Mouse (Mus musculus): ENCODE measurements at regions not wholly inside any gene's neighbourhood (a gene's known extent, or its start where the extent isn't known, plus 50 kb on each side); places are given as distances from the start of the nearest gene placed in this dataset.
A peak's percentile ranks its signal among the peaks of the same experiment; 100 is the strongest.

DNA sequence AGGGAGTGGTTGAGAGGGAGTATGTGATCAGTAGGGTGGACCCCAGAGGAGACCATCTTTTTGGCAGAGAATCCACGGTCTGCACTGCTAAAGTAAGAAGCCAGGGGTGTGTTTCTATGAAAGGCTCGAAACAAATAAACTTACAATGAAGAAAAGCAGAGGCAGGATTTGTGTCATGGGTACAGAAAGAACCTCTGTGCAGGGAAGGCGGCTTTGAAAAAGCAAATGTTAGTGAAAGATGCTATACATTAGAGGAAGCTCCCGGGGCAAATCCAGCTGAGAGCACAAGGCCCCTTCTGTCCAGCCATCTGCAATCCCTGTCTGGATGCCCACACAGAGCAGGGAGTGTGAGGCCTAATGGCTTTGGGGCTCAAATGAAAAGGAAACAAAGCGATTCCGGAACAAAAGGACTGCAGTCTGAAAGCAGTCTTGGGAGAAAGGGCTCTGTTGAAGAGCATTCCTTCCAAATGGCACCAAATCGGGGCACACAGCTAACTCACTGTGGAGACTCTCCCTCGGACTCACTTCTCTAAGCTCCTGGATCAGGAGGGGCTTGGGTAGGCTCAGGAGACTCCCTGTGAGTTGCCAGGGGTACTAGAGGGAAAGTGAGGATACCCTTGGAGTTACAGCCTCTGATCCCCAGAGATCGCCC is 138.1 kb upstream of the Arl4c start:
- H3K27ac ChIP-seq (ENCODE audit: insufficient read depth, low read length), result peak overlapping the region; percentile 75
- no peaks in the 10 kb centered on the region for H3K9me3 ChIP-seq (replicated peaks; ENCODE audit: control insufficient read depth, insufficient read depth, low read length, poor library complexity, severe bottlenecking)
- H3K4me3 ChIP-seq (ENCODE audit: low read depth, low read length), result no peak overlapping the region
- H3K36me3 ChIP-seq (ENCODE audit: control insufficient read depth, insufficient read depth, low read length, poor library complexity, severe bottlenecking), result no peaks in the 10 kb centered on the region
- H3K9ac ChIP-seq (ENCODE audit: low read depth, poor library complexity, severe bottlenecking), result no peak overlapping the region
- TF ChIP-seq EP300 (IDR thresholded peaks at IDR 0.05; ENCODE audit: insufficient read depth, low read depth, low read length), result peak; percentile 75; the same call in 1 of the 2 replicates
- TF ChIP-seq POLR2A (IDR thresholded peaks at IDR 0.05; ENCODE audit: insufficient read depth, low read length), result no peak
- H3K27me3 ChIP-seq (ENCODE audit: control insufficient read depth, insufficient read depth, low read length, poor library complexity, severe bottlenecking), result no peaks in the 10 kb centered on the region
- H3K4me1 ChIP-seq (ENCODE audit: control insufficient read depth, insufficient read depth, low read length), result peaks cover 9% of the 10 kb centered on the region

DNA sequence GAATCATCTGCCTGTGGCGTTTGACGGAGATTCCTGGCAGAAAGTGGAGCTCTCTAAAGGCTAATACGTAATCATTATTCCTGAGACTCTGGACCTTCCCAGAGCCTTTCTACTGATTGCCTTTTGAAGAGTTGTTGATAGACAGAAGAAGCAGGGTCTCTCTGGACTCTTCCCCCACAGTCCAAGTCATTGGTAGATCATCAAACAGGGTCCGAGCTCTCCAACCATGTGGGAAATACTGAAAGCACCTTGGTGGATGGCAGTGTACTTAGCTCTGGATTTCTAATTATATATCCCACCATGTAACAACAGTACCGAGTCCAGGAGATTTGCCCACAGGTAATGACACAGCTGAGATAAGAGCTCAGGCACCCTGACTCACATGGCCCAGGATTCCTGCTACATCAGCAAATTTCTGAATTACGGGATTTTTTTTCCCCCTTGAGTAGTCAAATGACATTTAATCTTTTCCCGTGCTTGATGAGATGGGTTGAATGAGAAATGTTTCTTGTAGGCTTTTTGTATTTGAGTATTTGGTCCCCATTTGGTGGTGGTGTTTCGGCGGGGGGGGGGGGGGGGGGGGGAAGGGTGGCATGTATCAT is 139.1 kb upstream of the Arl4c start:
- TF ChIP-seq POLR2A (IDR thresholded peaks at IDR 0.05; ENCODE audit: insufficient read depth, low read length) (no peak), EP300 (IDR thresholded peaks at IDR 0.05; ENCODE audit: insufficient read depth, low read depth, low read length) (no peak), CTCF (IDR thresholded peaks at IDR 0.05; ENCODE audit: low read depth, low read length) (no peak)
- no peaks in the 10 kb centered on the region for H3K9me3 ChIP-seq (replicated peaks; ENCODE audit: control insufficient read depth, insufficient read depth, low read length, poor library complexity, severe bottlenecking)
- peaks cover 9% of the 10 kb centered on the region for H3K4me1 ChIP-seq (ENCODE audit: control insufficient read depth, insufficient read depth, low read length)
- H3K27me3 ChIP-seq (ENCODE audit: control insufficient read depth, insufficient read depth, low read length, poor library complexity, severe bottlenecking), result no peaks in the 10 kb centered on the region
- no peaks in the 10 kb centered on the region for H3K36me3 ChIP-seq (ENCODE audit: control insufficient read depth, insufficient read depth, low read length, poor library complexity, severe bottlenecking)
- H3K27ac ChIP-seq (ENCODE audit: insufficient read depth, low read length), result no peak overlapping the region
- H3K4me3 ChIP-seq (ENCODE audit: low read depth, low read length), result no peak overlapping the region
- H3K9ac ChIP-seq (ENCODE audit: low read depth, poor library complexity, severe bottlenecking), result no peak overlapping the region

DNA sequence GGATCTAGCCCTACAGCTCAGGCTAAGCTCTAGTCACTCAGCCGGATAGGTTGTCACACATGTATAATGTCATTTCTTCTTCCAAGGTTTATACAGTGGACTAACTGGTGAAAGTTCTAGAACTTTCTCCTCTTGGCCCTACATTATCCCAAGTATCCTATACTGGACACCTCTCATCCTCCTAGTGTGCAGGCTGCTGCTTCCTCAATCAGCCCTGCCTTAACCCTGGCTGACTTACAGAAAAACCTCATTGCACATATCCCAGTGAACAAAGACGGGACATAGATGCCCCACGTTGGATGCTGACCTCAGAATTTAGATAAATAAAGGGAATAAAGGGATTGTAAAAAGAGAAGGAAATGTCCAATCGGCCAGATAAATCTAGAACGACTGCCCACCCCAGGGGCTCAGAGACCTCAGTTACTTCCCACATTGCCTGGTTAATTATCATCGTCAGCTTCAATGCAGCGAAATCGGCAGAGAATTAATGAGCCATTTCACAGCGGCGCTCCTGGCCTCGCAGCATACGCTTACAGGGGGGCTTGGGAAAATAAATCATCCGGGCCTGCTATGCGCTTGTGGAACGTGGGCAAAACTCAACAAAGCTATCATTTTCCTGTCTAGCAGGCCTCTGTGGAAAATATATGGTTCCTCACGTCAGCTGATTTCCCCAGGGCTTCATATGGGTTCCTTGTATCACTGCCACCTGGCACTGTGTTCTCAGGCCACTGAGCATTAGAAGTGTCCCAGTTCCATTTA is 145.5 kb upstream of the Arl4c start:
- Histone ChIP-seq H3K4me1 (ENCODE audit: control insufficient read depth, insufficient read depth, low read length) (no peaks in the 10 kb centered on the region), H3K9ac (ENCODE audit: low read depth, poor library complexity, severe bottlenecking) (no peak overlapping the region), H3K27me3 (ENCODE audit: control insufficient read depth, insufficient read depth, low read length, poor library complexity, severe bottlenecking) (no peaks in the 10 kb centered on the region), H3K4me3 (ENCODE audit: low read depth, low read length) (no peak overlapping the region), H3K27ac (ENCODE audit: insufficient read depth, low read length) (no peak overlapping the region), H3K9me3 (replicated peaks; ENCODE audit: control insufficient read depth, insufficient read depth, low read length, poor library complexity, severe bottlenecking) (no peaks in the 10 kb centered on the region), H3K36me3 (ENCODE audit: control insufficient read depth, insufficient read depth, low read length, poor library complexity, severe bottlenecking) (no peaks in the 10 kb centered on the region)
- TF ChIP-seq POLR2A (IDR thresholded peaks at IDR 0.05; ENCODE audit: insufficient read depth, low read length) (no peak), CTCF (IDR thresholded peaks at IDR 0.05; ENCODE audit: low read depth, low read length) (no peak), EP300 (IDR thresholded peaks at IDR 0.05; ENCODE audit: insufficient read depth, low read depth, low read length) (no peak)

DNA sequence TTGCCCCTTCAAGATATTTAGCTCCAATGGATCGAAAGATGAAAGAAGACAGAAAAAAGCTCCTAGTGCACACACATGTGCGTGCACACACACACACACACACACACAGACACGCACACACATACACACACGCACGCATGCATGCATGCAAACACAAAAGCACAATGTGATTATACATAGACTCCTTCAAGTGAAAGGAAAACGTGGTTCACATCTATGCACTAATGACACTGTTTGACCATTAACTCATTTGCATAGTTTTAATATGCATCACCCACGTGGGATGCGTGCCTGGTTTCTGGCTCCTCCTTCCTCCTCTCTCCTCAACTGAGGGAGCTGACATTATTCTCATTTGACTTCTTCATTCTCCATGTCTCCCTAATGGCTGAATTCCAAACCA is 146.2 kb upstream of the Arl4c start:
- H3K4me1 ChIP-seq (ENCODE audit: control insufficient read depth, insufficient read depth, low read length), result no peaks in the 10 kb centered on the region
- no peaks in the 10 kb centered on the region for H3K9me3 ChIP-seq (replicated peaks; ENCODE audit: control insufficient read depth, insufficient read depth, low read length, poor library complexity, severe bottlenecking)
- no peak for TF ChIP-seq CTCF (IDR thresholded peaks at IDR 0.05; ENCODE audit: low read depth, low read length)
- no peak for TF ChIP-seq POLR2A (IDR thresholded peaks at IDR 0.05; ENCODE audit: insufficient read depth, low read length)
- TF ChIP-seq EP300 (IDR thresholded peaks at IDR 0.05; ENCODE audit: insufficient read depth, low read depth, low read length), result no peak
- H3K36me3 ChIP-seq (ENCODE audit: control insufficient read depth, insufficient read depth, low read length, poor library complexity, severe bottlenecking), result no peaks in the 10 kb centered on the region
- H3K9ac ChIP-seq (ENCODE audit: low read depth, poor library complexity, severe bottlenecking), result no peak overlapping the region
- H3K4me3 ChIP-seq (ENCODE audit: low read depth, low read length), result no peak overlapping the region
- no peak overlapping the region for H3K27ac ChIP-seq (ENCODE audit: insufficient read depth, low read length)
- H3K27me3 ChIP-seq (ENCODE audit: control insufficient read depth, insufficient read depth, low read length, poor library complexity, severe bottlenecking), result no peaks in the 10 kb centered on the region

DNA sequence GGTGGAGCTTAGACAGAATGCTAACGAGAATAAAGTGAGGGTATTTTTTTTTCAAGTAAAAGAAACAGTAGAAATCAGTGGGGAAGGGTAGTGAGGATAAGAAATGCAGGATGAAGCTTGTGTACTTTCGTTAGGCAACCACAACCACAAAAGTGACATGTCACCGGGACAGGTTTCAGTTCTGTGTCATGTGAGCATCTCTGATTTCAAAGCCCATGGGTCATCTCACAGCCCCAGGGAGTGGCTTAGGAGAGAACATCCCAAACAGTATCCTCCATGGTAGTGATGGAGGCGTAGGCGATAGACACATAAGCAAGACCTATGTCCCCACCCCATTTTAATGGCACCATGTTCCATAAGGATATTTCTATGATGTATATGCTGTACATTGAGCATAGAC is 147.4 kb upstream of the Arl4c start:
- no peak overlapping the region for H3K4me3 ChIP-seq (ENCODE audit: low read depth, low read length)
- H3K27me3 ChIP-seq (ENCODE audit: control insufficient read depth, insufficient read depth, low read length, poor library complexity, severe bottlenecking), result no peaks in the 10 kb centered on the region
- H3K4me1 ChIP-seq (ENCODE audit: control insufficient read depth, insufficient read depth, low read length), result no peaks in the 10 kb centered on the region
- H3K9ac ChIP-seq (ENCODE audit: low read depth, poor library complexity, severe bottlenecking), result no peak overlapping the region
- no peaks in the 10 kb centered on the region for H3K36me3 ChIP-seq (ENCODE audit: control insufficient read depth, insufficient read depth, low read length, poor library complexity, severe bottlenecking)
- TF ChIP-seq EP300 (IDR thresholded peaks at IDR 0.05; ENCODE audit: insufficient read depth, low read depth, low read length) (no peak), CTCF (IDR thresholded peaks at IDR 0.05; ENCODE audit: low read depth, low read length) (no peak), POLR2A (IDR thresholded peaks at IDR 0.05; ENCODE audit: insufficient read depth, low read length) (no peak)
- H3K27ac ChIP-seq (ENCODE audit: insufficient read depth, low read length), result no peak overlapping the region
- H3K9me3 ChIP-seq (replicated peaks; ENCODE audit: control insufficient read depth, insufficient read depth, low read length, poor library complexity, severe bottlenecking), result no peaks in the 10 kb centered on the region

DNA sequence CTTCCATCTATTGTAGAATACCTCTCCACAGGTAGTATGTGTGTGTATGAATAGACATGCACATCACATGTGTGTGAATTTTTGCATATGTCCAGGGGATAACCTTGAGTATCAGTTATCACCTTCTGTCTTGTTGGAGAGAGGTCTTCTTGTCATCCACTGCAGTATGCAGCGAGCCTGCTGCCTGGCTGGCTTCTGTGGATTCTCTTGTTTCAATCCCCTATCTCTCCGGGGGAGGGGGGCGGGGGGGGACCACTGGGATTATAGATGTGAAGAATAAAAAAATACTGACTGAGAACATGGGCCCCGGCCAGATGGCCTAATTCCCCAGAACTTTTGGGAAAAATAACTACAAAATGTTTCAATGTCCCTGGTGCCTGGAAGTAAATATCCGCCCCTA is 149.9 kb upstream of the Arl4c start:
- Histone ChIP-seq H3K27me3 (ENCODE audit: control insufficient read depth, insufficient read depth, low read length, poor library complexity, severe bottlenecking) (no peaks in the 10 kb centered on the region), H3K4me1 (ENCODE audit: control insufficient read depth, insufficient read depth, low read length) (no peaks in the 10 kb centered on the region), H3K36me3 (ENCODE audit: control insufficient read depth, insufficient read depth, low read length, poor library complexity, severe bottlenecking) (no peaks in the 10 kb centered on the region), H3K4me3 (ENCODE audit: low read depth, low read length) (no peak overlapping the region), H3K27ac (ENCODE audit: insufficient read depth, low read length) (no peak overlapping the region), H3K9me3 (replicated peaks; ENCODE audit: control insufficient read depth, insufficient read depth, low read length, poor library complexity, severe bottlenecking) (no peaks in the 10 kb centered on the region), H3K9ac (ENCODE audit: low read depth, poor library complexity, severe bottlenecking) (no peak overlapping the region)
- TF ChIP-seq EP300 (IDR thresholded peaks at IDR 0.05; ENCODE audit: insufficient read depth, low read depth, low read length), result no peak
- no peak for TF ChIP-seq POLR2A (IDR thresholded peaks at IDR 0.05; ENCODE audit: insufficient read depth, low read length)
- TF ChIP-seq CTCF (IDR thresholded peaks at IDR 0.05; ENCODE audit: low read depth, low read length), result no peak

Measured in ES-Bruce4 (cell line).